Mouse (Mus musculus) forebrain, embryonic 10.5 days (tissue): ENCODE measurements around the gene Casz1. TPM values are rescaled to one million over a fixed set of nuclear protein-coding genes. Genes with fewer than 3 reads are reported as not detected.

Source experiments
- DNase-seq: peaks from one replicate; pipeline ENCODE4 v3.0.0-alpha.2; 2017; ENCODE audit warnings: low spot score; ENCODE audit errors: extremely low spot score
- H3K27ac ChIP-seq: fragments of 300-500 bp; sonication (generic); 2 replicates; pipeline ENCODE4 v1.5.1; 2016; ENCODE audit warnings: mild to moderate bottlenecking
- H3K27me3 ChIP-seq: fragments of 300-500 bp; sonication (generic); 2 replicates; pipeline ENCODE4 v1.6.1; 2016; ENCODE audit warnings: mild to moderate bottlenecking; ENCODE audit not compliant: poor library complexity, severe bottlenecking
- H3K36me3 ChIP-seq: fragments of 300-500 bp; sonication (generic); replicated peaks from 2 replicates; pipeline ENCODE4 v1.6.1; 2016; ENCODE audit warnings: mild to moderate bottlenecking, moderate library complexity
- H3K4me1 ChIP-seq: fragments of 300-500 bp; sonication (generic); 2 replicates; pipeline ENCODE4 v1.6.1; 2016
- H3K4me3 ChIP-seq: fragments of 300-500 bp; sonication (generic); 2 replicates; pipeline ENCODE4 v1.5.1; 2016; ENCODE audit warnings: mild to moderate bottlenecking, moderate library complexity
- H3K9me3 ChIP-seq: fragments of 300-500 bp; sonication (generic); 2 replicates; pipeline ENCODE4 v1.6.1; 2016; ENCODE audit warnings: mild to moderate bottlenecking, moderate library complexity
- WGBS: fragments of 180-500 bp; shearing (Covaris S2); methylation state at CpG from one replicate; pipeline ENCODE4 v1.1.7; 2016; 5-methylcytosine and 5-hydroxymethylcytosine counted together
- polyA plus RNA-seq: library from polyadenylated mRNA; unstranded; fragments of >200 nt; fragmentation: Nextera tagmentation; extraction: Ambion mirVana; gene quantifications from 2 replicates; pipeline ENCODE4 v1.2.1, GENCODE M21; 2016

Casz1 gene
- polyA plus RNA-seq, 1 experiment from 2014 or later = 4.7 TPM

- Histone ChIP-seq H3K4me1 (peaks cover 67% of the 10 kb centered on the region), H3K9me3 (no peaks in the 10 kb centered on the region), H3K27ac (peak overlapping the region; percentile 75), H3K27me3 (no peaks in the 10 kb centered on the region), H3K4me3 (no peak overlapping the region), H3K36me3 (peaks cover 20% of the 10 kb centered on the region)
- WGBS = 58% methylated on average over 19 of the region's 19 CpGs
- no peak for DNase-seq
Observed at GRCm38 (mm10) chr4:148984701-148985540, 180.7 kb downstream of the Casz1 start.

DNA sequence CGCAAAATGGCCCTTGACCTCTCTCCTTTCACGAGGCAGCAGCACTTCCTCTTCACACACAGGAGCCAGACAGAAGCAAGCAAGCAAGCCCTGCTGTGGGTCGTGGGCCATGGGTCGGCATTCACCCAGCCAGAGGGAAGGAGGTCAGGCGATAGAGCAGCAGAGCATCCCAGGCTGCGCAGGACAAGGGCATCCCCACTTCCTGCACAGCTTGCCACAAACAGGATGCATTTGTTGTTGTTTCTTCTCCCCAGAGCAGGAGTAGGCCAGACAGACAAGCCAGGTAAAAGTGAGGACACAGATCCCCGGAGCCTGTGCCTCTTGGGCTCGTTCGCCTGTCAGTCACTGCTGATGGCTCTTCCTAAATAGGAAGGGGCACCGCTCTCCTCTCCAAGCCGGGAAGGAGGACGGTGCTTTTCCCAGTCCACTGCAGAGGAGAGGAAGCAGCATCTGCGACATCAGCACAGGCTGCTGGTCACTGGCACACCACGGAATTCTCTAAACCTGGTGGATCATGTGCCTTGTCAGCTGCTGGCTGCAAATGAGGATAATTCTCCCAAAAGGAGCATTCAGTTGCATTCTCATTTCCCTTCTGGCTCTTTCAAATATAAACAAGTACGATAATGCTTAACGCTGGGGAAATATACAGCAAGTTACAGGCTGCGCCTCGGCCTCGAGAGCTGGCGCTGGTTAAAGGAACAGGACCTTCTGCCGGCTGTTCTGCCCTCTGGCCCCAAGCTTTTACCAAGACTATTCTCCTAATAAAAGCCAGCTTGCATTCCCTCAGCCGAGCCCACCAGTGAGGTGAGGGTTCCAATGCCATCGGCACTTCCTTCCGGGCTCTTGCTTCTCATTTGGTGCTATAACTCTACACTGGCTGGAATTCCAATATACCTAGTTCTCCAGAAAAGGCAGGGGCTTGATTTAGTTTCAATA, 181.6 kb downstream of the Casz1 start:
- Histone ChIP-seq H3K36me3 (peaks cover 20% of the 10 kb centered on the region), H3K27me3 (no peaks in the 10 kb centered on the region), H3K9me3 (no peaks in the 10 kb centered on the region), H3K27ac (peak overlapping the region; percentile 75), H3K4me1 (peaks cover 70% of the 10 kb centered on the region), H3K4me3 (no peak overlapping the region)
- no peak for DNase-seq
- 56% methylated on average over 24 of the region's 24 CpGs for whole genome bisulfite sequencing

DNA sequence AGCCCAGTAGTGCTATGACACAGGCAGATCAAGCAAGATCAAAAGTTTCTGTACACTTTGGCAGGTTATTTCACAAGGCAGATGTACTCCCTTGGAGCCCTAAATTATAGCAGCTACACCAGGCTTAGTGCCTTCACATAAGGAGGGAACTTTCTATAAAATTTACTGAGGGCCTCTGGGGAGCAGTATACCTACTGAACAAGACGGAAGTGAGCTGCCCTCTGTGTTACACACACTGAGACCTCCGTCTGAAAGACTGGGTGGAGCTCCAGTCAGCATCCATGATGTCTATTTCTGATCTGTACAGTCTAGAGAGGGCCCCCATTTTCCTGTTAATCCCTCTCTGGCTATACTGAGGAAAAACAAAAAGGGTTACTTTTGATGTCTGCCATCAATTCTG, 185.8 kb downstream of the Casz1 start:
- H3K36me3 ChIP-seq = no peaks in the 10 kb centered on the region
- no peak overlapping the region for H3K27ac ChIP-seq
- 62% methylated on average over 2 of the region's 2 CpGs for WGBS
- no peaks in the 10 kb centered on the region for H3K9me3 ChIP-seq
- peaks cover 47% of the 10 kb centered on the region for H3K4me1 ChIP-seq
- no peak overlapping the region for H3K4me3 ChIP-seq
- DNase-seq = no peak
- no peaks in the 10 kb centered on the region for H3K27me3 ChIP-seq

- H3K36me3 ChIP-seq = 0 out of 2 replicates have a peak, but pooled peaks cover 10% of the 10 kb centered on the region
- H3K4me3 ChIP-seq = no peak overlapping the region
- no peak overlapping the region for H3K27ac ChIP-seq
- 94% methylated on average over 5 of the region's 5 CpGs for WGBS
- DNase-seq = no peak
- no peaks in the 10 kb centered on the region for H3K9me3 ChIP-seq
- no peaks in the 10 kb centered on the region for H3K27me3 ChIP-seq
- peaks cover 13% of the 10 kb centered on the region for H3K4me1 ChIP-seq
Observed at GRCm38 (mm10) chr4:148993948-148994347, 189.7 kb downstream of the Casz1 start.

DNA sequence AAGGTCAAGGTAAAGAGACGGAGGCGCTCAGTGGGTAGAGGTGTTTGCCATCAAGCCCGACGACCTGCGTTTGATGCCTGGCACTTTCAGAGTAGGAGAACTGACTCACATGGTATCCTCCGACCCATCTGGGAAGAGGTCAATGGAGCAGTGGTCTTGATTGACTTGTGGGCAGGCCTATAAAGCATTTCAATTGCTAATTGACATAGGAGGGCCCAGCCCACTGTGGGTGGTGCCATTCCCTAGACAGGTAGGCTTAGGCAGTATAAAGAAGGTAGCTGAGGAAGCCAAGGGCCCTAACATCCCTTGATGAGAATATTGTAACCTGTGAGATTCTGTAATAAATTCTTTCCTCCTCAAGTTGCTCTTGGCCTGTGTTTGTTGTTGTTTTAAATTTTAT, 196.5 kb downstream of the Casz1 start:
- WGBS = 93% methylated on average over 6 of the region's 6 CpGs
- Histone ChIP-seq H3K4me1 (no peaks in the 10 kb centered on the region), H3K27ac (no peak overlapping the region), H3K27me3 (no peaks in the 10 kb centered on the region), H3K36me3 (peaks cover 20% of the 10 kb centered on the region), H3K9me3 (no peaks in the 10 kb centered on the region), H3K4me3 (no peak overlapping the region)
- no peak for DNase-seq

DNA sequence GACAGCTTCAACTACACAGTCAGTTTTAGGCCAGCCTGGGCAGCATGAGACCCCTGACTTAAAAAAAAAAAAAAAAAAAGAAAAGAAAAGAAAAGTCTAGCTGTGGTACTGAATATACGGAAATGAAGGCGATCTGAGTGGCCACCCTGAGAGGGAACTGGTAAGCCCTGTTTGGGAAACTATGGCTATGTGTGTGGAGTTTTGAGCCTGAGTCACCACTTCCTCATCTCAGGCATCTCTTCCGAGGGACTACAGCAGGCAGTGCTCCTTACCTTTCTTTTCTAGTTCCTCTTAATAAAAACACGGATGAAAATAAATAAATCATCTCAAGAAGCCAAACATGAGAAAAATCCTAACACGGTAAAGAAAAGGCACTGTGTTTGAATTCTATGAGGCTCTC, 197.3 kb downstream of the Casz1 start:
- Histone ChIP-seq H3K27me3 (no peaks in the 10 kb centered on the region), H3K9me3 (no peaks in the 10 kb centered on the region), H3K27ac (no peak overlapping the region), H3K4me3 (no peak overlapping the region), H3K36me3 (peaks cover 20% of the 10 kb centered on the region), H3K4me1 (no peaks in the 10 kb centered on the region)
- WGBS = 95% methylated on average over 5 of the region's 5 CpGs
- no peak for DNase-seq

DNA sequence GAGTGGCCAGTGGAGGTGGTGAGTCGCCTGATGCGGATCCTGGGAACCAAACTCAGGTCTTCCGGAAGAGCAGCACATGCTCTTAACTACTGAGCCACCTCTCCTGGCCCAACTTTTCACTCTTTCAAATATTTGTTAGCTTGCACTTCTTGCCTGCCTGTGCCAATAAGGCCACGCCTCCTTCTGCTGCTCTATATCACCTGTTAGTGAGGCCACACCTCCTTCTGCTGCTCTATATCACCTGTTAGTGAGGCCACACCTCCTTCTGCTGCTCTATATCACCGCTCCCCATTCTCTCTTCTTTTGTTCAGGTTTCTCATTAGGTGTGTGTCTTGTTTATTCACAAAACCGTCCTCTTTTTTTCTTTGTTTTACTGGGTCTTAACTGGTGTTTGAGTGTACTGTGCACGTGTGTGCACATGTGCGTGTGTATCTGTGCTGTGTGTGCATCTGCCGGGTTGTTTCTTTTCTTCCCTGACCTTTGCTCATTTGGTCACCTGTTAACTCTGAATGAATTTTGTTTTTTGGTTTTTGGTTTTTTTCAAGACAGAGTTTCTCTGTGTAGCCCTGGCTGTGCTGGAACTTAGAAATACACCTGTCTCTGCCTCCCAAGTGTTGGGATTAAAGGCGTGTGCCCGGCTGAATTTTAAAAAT, 198.3 kb downstream of the Casz1 start:
- Histone ChIP-seq H3K27me3 (no peaks in the 10 kb centered on the region), H3K36me3 (peaks cover 20% of the 10 kb centered on the region), H3K4me3 (no peak overlapping the region), H3K27ac (no peak overlapping the region), H3K4me1 (no peaks in the 10 kb centered on the region), H3K9me3 (no peaks in the 10 kb centered on the region)
- DNase-seq = no peak
- 96% methylated on average over 11 of the region's 11 CpGs for WGBS

Other genes with a start within 250 kb of the Casz1 start
- 96.0 and 97.2 TPM in 2 replicates for gene Exosc10, start 246.0 kb upstream of the Casz1 start, polyA plus RNA-seq
- 265 and 272 TPM in 2 replicates for gene Srm, start 212.9 kb upstream of the Casz1 start, polyA plus RNA-seq
- gene Masp2, start 201.9 kb upstream of the Casz1 start, polyA plus RNA-seq = 0.22 TPM in 1 of 2 replicates, not detected in the other
- gene Tardbp, start 177.4 kb upstream of the Casz1 start, polyA plus RNA-seq = 495 and 519 TPM in 2 replicates
- gene Gm572, start 161.1 kb upstream of the Casz1 start, polyA plus RNA-seq = not detected in 2 replicates